Mouse (Mus musculus) intestine, postnatal 0 days (tissue): ENCODE data around the gene Trim33. TPM values are rescaled to one million over a fixed set of nuclear protein-coding genes. Genes with fewer than 3 reads are reported as not detected.

Experiments
- ATAC-seq: fragments of 200-750 bp; cut with Nextera tagmentation; 2 replicates; pipeline ENCODE4 v1.8.0; 2017; ENCODE audit warnings: mild to moderate bottlenecking, moderate TSS enrichment, moderate library complexity
- H3K27ac ChIP-seq: fragments of 300-500 bp; sonication (generic); 2 replicates; pipeline ENCODE4 v1.5.1; 2014; ENCODE audit warnings: mild to moderate bottlenecking, low read depth, low read length, moderate library complexity
- H3K27me3 ChIP-seq: fragments of 300-500 bp; sonication (generic); replicated peaks from 2 replicates; pipeline ENCODE4 v1.6.1; 2014; ENCODE audit warnings: low read length, mixed read lengths; ENCODE audit not compliant: control insufficient read depth, insufficient read depth
- H3K36me3 ChIP-seq: fragments of 300-500 bp; sonication (generic); 2 replicates; pipeline ENCODE4 v1.6.1; 2014; ENCODE audit warnings: mild to moderate bottlenecking, moderate library complexity; ENCODE audit not compliant: control insufficient read depth, insufficient read depth
- H3K4me1 ChIP-seq: fragments of 300-500 bp; sonication (generic); replicated peaks from 2 replicates; pipeline ENCODE4 v1.6.1; 2014; ENCODE audit warnings: antibody characterized with exemption, low read length, mixed read lengths; ENCODE audit not compliant: control insufficient read depth, insufficient read depth
- H3K4me2 ChIP-seq: fragments of 300-500 bp; sonication (generic); replicated peaks from 2 replicates; pipeline ENCODE4 v1.6.1; 2014; ENCODE audit warnings: low read depth, mild to moderate bottlenecking, moderate library complexity
- H3K4me3 ChIP-seq: fragments of 300-500 bp; sonication (generic); 2 replicates; pipeline ENCODE4 v1.5.1; 2014; ENCODE audit warnings: low read depth, low read length
- H3K9ac ChIP-seq: fragments of 300-500 bp; sonication (generic); 2 replicates; pipeline ENCODE4 v1.6.1; 2014; ENCODE audit warnings: mild to moderate bottlenecking, low read depth, low read length
- H3K9me3 ChIP-seq: fragments of 300-500 bp; sonication (generic); 2 replicates; pipeline ENCODE4 v1.6.1; 2016; ENCODE audit warnings: mixed run types; ENCODE audit not compliant: control insufficient read depth
- CTCF ChIP-seq: sonication (generic); IDR thresholded peaks from 2 replicates; pipeline ENCODE4 v1.5.1; 2016; ENCODE audit warnings: low read depth, mild to moderate bottlenecking, control low read depth, antibody characterized with exemption, moderate library complexity
- WGBS: fragments of 180-500 bp; shearing (Covaris S2); extraction: QIAGEN DNeasy Blood & Tissue Kit; methylation state at CpG from one replicate; pipeline ENCODE4 v1.1.7; 2014; 5-methylcytosine and 5-hydroxymethylcytosine counted together
- polyA plus RNA-seq: library from polyadenylated mRNA; unstranded; fragments of >200 nt; fragmentation: Nextera tagmentation; extraction: Ambion mirVana; gene quantifications from 2 replicates; pipeline ENCODE4 v1.2.1, GENCODE M21; 2015

Gene Trim33
- polyA plus RNA-seq, 1 experiment from 2014 or later, result 7.3 TPM

- no peak overlapping the region; the same call in 1 of the 2 replicates for H3K4me2 ChIP-seq
- H3K9me3 ChIP-seq, result no peaks in the 10 kb centered on the region
- H3K27ac ChIP-seq, result no peak overlapping the region
- no peaks in the 10 kb centered on the region for H3K27me3 ChIP-seq
- H3K4me3 ChIP-seq, result no peak overlapping the region
- peak; percentile 68 for ATAC-seq
- 19% methylated on average over 17 of the region's 17 CpGs for WGBS
- peak; percentile 100 for TF ChIP-seq CTCF
- H3K9ac ChIP-seq, result no peak overlapping the region
- H3K36me3 ChIP-seq, result no peaks in the 10 kb centered on the region
- no peaks in the 10 kb centered on the region for H3K4me1 ChIP-seq
These were observed 103.9 kb downstream of the Trim33 start for GRCm38 (mm10) chr3:103382872-103383567.

GRCm38 (mm10) chr3:103384486-103384885 is 105.4 kb downstream of the Trim33 start:
- H3K9me3 ChIP-seq, result no peaks in the 10 kb centered on the region
- 95% methylated on average over 7 of the region's 7 CpGs for WGBS

GRCm38 (mm10) chr3:103384949-103385348 is 105.9 kb downstream of the Trim33 start:
- Histone ChIP-seq H3K4me2 (no peak overlapping the region), H3K27me3 (no peaks in the 10 kb centered on the region), H3K4me3 (no peak overlapping the region), H3K9me3 (no peaks in the 10 kb centered on the region), H3K4me1 (no peaks in the 10 kb centered on the region), H3K9ac (no peak overlapping the region), H3K36me3 (no peaks in the 10 kb centered on the region), H3K27ac (no peak overlapping the region)
- 68% methylated on average over 5 of the region's 5 CpGs for WGBS
- ATAC-seq, result no peak
- no peak for TF ChIP-seq CTCF

More at GRCm38 (mm10) chr3:103384486-103384885, 105.4 kb downstream of the Trim33 start:
- no peak overlapping the region for H3K27ac ChIP-seq
- no peak overlapping the region for H3K9ac ChIP-seq
- TF ChIP-seq CTCF, result no peak
- no peaks in the 10 kb centered on the region for H3K36me3 ChIP-seq
- ATAC-seq, result no peak
- no peak overlapping the region for H3K4me3 ChIP-seq
- no peak overlapping the region for H3K4me2 ChIP-seq
- no peaks in the 10 kb centered on the region for H3K4me1 ChIP-seq
- H3K27me3 ChIP-seq, result no peaks in the 10 kb centered on the region

GRCm38 (mm10) chr3:103385383-103386291 is 106.5 kb downstream of the Trim33 start:
- 74% methylated on average over 5 of the region's 5 CpGs for WGBS
- no peak for ATAC-seq
- Histone ChIP-seq H3K4me1 (no peaks in the 10 kb centered on the region), H3K36me3 (no peaks in the 10 kb centered on the region), H3K9me3 (no peaks in the 10 kb centered on the region), H3K27me3 (no peaks in the 10 kb centered on the region), H3K27ac (no peak overlapping the region), H3K4me2 (no peak overlapping the region), H3K9ac (no peak overlapping the region), H3K4me3 (no peak overlapping the region)
- TF ChIP-seq CTCF, result no peak

DNA sequence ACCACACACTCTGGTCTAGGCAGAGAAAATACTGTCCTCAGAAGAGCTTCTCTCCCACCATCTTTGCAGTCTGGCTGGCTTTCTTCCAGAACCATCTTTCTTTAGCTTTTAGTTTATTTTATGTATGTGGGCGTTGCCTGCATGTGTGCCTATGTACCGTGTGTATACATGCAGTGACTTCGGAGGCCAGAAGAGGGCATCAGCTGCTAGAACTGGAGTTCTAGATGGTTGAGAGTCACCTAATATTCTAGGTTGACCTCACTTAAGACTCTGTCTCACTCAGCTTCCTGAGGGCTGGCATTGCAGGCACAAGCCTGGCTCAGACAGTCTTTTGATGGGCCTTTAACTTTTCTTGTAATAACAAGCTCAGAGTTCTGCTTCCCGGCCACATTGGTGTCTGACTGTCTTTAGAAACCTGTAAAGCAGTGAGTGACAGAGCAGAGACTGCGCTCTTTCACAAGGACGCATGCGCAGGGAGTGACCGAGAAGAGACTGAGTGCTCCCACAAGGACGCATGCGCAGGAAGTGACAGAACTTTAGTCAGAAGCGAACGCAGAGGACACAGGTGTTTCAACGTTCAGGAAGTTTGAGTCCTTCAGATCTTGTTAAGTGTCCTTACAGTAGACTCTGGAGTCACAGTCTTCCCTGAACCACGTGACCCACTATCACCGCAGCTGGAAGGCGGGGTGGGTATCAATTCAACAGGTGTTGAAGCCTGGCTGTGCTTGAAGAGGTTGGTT is 107.4 kb downstream of the Trim33 start:
- no peak overlapping the region for H3K4me2 ChIP-seq
- no peak overlapping the region for H3K27ac ChIP-seq
- H3K9me3 ChIP-seq, result no peaks in the 10 kb centered on the region
- H3K36me3 ChIP-seq, result no peaks in the 10 kb centered on the region
- no peaks in the 10 kb centered on the region for H3K27me3 ChIP-seq
- no peak for ATAC-seq
- TF ChIP-seq CTCF, result peak; percentile 37
- WGBS, result 83% methylated on average over 16 of the region's 16 CpGs
- H3K4me1 ChIP-seq, result no peaks in the 10 kb centered on the region
- no peak overlapping the region for H3K4me3 ChIP-seq
- H3K9ac ChIP-seq, result no peak overlapping the region

DNA sequence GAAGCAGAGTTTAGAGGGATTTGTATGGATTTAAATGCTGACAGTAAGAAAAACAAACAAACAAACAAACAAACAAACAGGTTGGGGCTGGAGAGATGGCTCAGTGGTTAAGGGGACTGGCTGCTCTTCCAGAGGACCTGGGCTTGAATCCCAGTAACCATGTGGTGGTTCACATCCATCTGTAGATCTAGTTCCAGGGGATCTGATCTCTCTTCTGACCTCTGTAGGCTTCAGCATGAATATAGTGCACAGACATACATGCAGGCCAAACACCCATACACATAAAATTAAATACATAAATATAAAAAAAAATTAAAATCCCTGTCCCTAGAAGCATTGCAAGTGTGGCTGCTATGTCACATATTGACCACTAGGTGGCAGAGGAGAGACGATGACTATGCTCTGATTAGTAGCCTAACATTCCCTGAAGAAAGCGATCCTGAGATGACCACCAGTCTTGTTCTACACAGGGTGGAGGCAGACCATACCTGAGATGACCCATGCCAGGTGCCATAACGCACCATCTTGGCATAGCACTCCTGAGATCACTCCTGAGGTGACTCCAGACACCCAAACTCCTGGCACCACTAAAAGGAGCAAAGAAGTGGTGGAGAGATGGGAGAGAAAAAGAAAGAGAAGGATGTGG is 113.6 kb downstream of the Trim33 start:
- no peaks in the 10 kb centered on the region for H3K9me3 ChIP-seq
- H3K27me3 ChIP-seq, result no peaks in the 10 kb centered on the region
- 5% methylated on average over 3 of the region's 3 CpGs for WGBS
- no peak for ATAC-seq
- H3K4me3 ChIP-seq, result no peak overlapping the region
- no peaks in the 10 kb centered on the region for H3K36me3 ChIP-seq
- no peak overlapping the region for H3K4me2 ChIP-seq
- no peaks in the 10 kb centered on the region for H3K4me1 ChIP-seq
- H3K27ac ChIP-seq, result no peak overlapping the region
- no peak overlapping the region for H3K9ac ChIP-seq
- peak; percentile 92 for TF ChIP-seq CTCF
